Mouse (Mus musculus): ENCODE data around the gene Kcnq1. TPM values are rescaled to one million over a fixed set of nuclear protein-coding genes. Genes with fewer than 3 reads are reported as not detected.
A peak's percentile ranks its signal among the peaks of the same experiment; 100 is the strongest.

The Kcnq1 gene
- not detected for polyA plus RNA-seq (2017; shearing (Covaris generic))

GRCm38 (mm10) chr7:143106062-143106461, at the start of gene Kcnq1:
Gene Kcnq1, plus strand, starts transcription at chr7:143106362.
- ATAC-seq = no peak

GRCm38 (mm10) chr7:143057023-143057422, 49.1 kb upstream of the Kcnq1 start:
- no peak for ATAC-seq

DNA sequence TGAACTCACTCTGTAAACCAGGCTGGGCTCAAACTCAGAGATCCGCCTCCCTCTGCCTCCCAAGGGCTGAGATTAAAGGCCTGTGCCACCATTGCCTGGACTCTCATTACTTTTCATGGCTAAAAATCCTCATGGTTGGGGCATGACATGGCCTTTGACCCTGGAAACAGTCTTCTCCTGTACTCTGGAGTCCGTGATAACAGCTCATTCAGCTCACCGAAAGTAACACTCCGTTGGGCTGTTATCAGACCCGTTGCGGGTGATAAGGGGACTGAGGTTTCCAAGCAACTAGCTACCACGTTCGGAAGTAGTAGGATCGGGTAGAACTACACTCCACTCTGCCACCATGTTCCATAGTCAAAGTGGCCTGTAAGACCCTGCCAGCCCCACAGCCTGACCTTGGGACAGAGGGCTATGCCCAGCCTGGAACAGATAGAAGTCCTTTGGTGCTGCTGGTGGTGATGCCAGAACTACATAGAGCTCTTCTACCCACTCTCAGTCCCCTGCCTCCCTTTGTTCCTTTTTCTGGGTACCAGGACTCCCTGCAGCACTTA, 48.4 kb upstream of the Kcnq1 start:
- ATAC-seq = no peak

DNA sequence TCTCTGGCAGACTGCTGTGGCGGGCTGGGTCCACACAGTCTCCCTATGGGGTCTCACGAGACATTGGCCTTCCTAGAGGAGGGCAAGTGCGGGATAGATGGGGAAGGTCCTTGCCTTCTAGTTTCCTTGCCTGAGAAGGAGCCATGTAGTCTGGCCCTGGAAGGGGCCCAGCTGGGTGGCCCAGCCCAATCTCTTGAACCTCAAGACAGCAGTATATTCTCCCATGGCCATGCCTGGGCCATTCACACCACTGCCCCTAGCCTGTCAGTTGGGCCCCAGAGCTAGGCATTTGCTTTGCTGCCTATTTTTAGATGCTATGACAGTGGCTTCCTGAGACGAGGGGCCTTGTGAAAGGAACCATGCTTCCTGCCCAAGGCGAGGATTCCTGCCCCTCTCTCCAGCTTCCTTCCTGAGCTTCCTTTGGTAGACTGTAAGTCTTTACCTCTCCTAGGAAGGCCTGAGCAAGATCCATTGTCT, 47.9 kb upstream of the Kcnq1 start:
- peak; percentile 37 for ATAC-seq

DNA sequence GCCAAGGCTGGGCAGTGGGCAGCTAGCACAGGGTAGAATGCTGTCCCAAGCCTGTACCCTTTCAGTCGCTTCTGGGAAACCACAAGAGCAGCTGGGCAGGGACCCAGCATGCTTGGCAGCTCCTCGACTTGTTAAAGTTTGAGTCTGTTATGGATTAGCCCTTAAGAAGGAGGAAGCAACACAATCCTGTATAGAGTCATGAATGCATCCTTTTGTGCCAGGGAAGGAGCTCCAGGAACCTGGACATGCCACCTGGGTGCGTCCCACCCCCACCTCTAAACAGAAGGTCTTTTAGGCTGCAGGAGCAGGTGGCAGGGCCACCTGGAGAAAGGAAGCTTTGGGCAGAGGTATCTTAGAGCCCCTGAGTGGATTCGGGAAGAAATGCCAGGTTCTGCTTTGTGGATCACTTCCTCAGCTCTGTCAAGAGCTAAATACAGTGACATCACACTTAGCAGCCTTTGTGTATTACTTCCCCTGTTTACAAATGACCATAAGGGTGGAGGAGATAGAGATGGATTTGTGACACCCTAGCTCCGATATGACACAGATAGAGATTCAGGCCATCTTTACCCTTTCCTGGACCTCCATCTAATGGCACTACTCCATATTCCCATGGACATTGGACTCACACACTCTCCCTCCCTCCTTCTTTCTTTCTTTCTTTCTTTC, 46.8 kb upstream of the Kcnq1 start:
- ATAC-seq = no peak

- ATAC-seq = no peak
Measured at GRCm38 (mm10) chr7:143062704-143063103, 43.5 kb upstream of the Kcnq1 start.

DNA sequence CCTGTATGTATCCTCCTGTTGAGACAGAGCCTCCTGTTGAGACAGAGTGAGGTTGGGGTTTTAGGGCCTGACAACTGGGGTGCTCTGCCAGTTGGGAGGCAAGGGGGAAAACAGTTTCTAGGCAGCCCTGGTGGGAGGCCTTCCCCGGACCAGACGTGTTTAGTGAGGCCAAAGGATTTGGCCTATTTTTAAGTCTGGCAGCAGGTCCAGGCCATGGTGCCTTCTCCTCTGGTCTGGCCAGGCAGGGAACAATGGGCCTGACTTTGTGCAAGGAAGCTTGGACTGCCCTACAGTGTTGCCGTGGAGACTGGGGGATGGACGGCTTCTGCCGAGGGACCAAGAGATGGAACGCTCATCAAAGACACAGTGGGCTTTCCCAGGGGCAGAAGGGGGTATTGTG, 41.9 kb upstream of the Kcnq1 start:
- ATAC-seq = no peak

DNA sequence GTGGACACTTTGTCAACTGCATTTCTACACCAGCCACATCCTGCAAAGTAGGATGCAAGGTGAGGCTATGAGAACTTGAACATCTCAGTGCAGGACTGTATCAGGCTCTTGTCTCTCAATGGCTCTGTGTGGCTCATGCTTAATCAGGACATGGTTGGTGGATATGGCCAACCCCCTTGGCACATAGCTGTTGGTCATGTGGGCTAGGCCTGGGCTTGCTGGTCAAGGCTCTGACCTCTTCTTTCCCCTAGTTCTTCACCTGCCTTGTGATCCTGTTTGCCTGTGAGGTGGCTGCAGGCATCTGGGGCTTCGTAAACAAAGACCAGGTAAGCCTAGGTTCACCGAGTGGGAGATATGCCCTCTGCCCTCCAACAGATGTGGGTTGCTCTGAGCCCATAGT, 40.5 kb upstream of the Kcnq1 start:
- ATAC-seq = no peak

DNA sequence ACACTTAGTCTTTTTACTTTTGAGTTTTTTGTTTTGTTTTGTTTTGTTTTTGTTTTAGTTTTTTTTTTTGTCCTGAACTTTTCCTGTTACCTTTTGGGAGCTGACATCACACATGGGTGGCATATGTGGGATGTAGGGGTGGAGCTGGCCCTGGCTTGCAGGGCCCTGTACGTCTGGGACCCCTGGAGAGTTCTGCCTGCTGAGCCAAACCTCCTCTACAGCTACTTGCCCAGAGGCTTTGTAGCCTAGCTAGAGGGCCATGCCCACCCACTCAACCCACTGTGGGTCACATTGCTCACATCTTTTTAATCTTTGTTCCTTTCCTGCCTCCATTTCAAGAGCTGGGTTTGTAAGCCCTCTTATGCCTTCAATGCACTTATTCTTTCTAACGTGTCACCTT, 38.7 kb upstream of the Kcnq1 start:
- no peak for ATAC-seq

DNA sequence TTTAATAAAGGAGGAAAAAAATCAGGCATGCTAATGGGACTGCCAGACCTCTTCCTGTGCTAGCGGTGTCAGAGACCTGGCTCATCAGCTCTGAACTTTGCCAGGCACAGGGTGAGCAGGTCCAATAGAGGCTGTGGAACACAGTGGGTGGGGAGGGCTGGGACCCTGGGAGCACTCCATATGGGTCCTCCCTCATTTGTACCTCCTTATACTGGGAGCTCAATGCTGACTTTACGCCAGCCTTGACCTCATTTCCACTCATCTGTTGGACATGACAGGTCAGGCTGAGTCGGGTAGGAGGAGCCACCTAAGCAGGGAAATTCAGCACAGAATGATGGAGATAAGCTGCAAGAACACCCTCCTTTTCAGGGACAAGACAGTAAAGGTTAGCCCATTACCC, 38.3 kb upstream of the Kcnq1 start:
- ATAC-seq = no peak

GRCm38 (mm10) chr7:143068316-143068881, 37.8 kb upstream of the Kcnq1 start:
- no peak for ATAC-seq

GRCm38 (mm10) chr7:143068882-143069591, 37.1 kb upstream of the Kcnq1 start, which contains the start of gene Tssc4:
Gene Tssc4, plus strand, starts transcription at chr7:143069249.
- peak; percentile 95 for ATAC-seq

DNA sequence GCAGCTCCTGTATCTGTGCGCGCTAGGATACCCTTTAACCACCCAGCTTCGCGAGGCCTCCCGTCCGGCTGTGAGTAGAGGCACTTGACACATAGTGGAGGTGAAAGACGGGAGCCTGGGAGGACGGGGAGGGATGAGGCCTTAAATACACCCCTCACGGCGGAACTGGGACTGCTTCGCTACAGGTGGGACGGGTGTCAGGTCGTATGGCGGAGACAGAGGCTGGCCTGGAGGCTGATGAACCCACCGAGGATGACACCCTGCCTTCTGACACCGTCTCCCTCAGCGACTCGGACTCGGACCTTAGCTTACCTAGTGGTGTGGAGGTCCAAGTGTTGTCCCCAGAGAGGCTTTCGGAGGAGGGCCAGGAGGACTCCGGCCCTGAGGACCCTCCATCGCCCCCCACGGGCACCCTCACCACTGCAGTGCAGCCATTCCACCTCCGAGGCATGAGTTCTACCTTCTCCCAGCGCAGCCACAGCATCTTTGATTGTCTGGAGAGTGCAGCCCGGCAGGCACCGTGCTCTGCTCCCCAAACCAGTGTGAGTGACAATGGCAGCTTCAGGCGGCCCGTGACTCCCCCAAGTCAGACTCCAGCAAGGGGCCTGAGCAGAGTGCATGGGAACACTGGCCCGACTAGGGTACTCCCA, 36.3 kb upstream of the Kcnq1 start:
- peak; percentile 7 for ATAC-seq

- ATAC-seq = no peak
Measured at GRCm38 (mm10) chr7:143070506-143071070, 35.6 kb upstream of the Kcnq1 start.

- ATAC-seq = no peak
Measured at GRCm38 (mm10) chr7:143072605-143073004, 33.6 kb upstream of the Kcnq1 start.

DNA sequence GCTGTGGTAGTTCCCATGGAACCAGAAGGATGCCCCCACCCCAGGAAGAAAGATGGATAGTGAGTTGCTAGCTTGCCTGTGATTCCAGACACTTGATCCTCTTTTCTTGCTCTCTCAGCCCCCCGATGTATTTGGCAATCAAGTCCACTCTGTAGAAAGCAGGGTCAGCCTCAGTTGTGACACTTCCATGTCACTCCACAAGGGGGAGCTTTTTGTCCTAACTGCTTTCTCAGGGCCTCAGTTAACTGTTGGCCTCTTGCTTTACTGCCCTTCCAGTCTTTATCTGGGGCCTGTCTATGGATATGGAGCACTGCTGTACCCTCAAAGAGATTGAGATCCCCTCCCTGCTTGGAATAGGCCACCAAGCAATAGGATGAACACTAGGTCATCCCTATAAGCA, 33.1 kb upstream of the Kcnq1 start:
- ATAC-seq = no peak

GRCm38 (mm10) chr7:143075394-143075793, 30.8 kb upstream of the Kcnq1 start:
- no peak for ATAC-seq

DNA sequence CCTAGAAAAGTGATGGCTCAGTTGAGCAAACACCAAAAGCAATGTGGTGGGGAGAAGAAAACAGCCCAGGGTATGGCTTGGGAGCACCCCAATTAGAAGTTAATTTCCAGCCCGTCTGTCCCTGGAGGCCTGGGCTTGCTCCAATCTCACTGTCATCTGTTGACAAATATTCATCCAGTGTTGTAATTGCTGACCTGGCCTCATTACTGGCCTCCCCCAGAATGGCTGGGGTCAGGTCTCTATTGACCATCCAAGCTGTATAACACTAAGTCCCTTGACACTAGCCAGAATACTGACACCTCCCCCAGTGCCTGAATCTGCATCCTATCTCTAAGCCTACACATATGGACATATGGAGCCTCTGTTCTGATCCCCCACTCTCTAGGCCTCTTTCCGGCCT, 28.8 kb upstream of the Kcnq1 start:
- ATAC-seq = no peak

- no peak for ATAC-seq
Measured at GRCm38 (mm10) chr7:143082024-143082423, 24.1 kb upstream of the Kcnq1 start.

DNA sequence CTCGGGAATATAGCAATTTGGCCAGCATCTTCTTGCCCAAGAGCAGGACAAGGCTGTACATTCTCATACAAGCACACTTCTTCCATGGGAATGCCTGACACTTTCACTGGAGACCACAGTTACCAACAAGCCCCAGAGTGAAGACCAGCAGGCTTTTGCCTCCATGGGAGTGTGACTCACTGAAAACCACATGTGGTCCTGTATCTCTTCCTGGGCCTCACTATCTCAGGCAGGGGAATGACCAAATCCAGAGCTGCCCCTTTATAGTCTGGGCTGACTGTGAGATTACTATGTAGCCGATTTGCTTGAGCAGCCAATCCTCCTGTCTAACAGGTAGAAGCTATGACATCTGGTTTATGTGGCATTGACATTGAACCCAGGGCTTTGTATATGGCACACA, 22.5 kb upstream of the Kcnq1 start:
- no peak for ATAC-seq

- ATAC-seq = peak; percentile 71
Measured at GRCm38 (mm10) chr7:143086366-143086765, 19.8 kb upstream of the Kcnq1 start.

DNA sequence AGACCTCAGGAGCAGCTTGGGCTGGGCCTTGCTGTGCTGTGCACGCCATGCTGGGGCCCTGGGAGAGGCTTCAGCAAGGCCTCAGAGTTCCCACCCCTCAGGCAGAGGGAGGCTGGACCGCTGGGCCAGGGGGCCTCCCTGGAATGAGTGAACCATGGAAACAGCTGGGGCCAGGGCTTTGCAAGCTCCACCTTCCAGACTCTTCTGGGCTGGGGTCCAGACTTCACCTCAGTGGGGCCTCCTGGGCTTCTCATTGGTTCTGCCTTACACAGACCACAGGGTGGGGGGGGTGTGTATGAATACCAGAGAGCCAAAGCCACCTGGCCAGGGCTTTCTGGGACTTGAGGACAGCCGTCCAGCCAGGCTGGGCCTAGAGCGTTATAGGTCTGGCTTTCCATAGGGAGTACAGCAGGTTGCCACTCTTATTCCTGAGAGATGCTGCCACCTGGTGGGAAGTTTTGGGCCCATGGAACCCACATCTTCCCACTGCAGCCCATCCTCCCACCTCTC, 19.0 kb upstream of the Kcnq1 start:
- no peak for ATAC-seq

Measured in activated CD4-positive, CD25-positive, alpha-beta regulatory T cell, adult 4 months (primary cell).